Mouse (Mus musculus) G1E (cell line): Measurements from ENCODE around the gene Ahsg.

Experiments used
- CTCF ChIP-seq: IDR thresholded peaks from 2 replicates; pipeline ENCODE4 v1.5.1; 2012; ENCODE audit warnings: low read depth, low read length, inconsistent platforms, mixed read lengths
- GATA1 ChIP-seq: IDR thresholded peaks from 2 replicates; pipeline ENCODE4 v1.6.1; 2012; ENCODE audit warnings: borderline replicate concordance, low read length, inconsistent platforms, mixed read lengths
- TAL1 ChIP-seq: conservative IDR thresholded peaks from 2 replicates; pipeline ENCODE4 v1.6.1; 2012; ENCODE audit warnings: low read depth, low read length, inconsistent platforms, mixed read lengths

DNA sequence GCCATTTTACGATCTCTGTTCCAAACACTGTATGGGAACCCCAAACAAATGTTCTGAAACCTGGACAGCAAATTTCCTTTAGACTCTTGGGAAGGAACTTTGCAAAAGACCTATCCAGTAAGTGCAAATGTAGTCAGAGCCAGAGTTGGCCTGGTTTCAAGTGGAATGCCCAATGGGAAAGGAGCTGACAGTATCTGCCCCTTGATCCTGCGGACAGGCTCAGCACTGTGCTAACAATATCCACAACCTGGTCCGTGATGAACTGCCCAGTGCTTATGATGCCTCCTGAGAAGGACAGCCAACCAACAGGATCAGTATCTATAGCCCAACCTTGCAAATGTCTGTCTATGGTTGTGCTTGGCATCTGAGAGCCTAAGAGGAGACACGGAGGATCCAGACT is 45.6 kb upstream of the Ahsg start:
- no peak for TF ChIP-seq TAL1
- TF ChIP-seq CTCF = no peak
- no peak for TF ChIP-seq GATA1
